41 mouse cellular contexts compared by ENCODE assay signal in genomic region chr3:75743664-75744437, GRCm38 (mm10). TPM values are rescaled to one million over a fixed set of nuclear protein-coding genes. Genes with fewer than 3 reads are reported as not detected.
A peak's percentile ranks its signal among the peaks of the same experiment; 100 is the strongest.
DNase-seq lines count a peak whose midpoint lies in the region; ATAC-seq and TF ChIP-seq lines count a peak whose summit lies in the region.
"Had no signal": no experiment of that assay in that cellular context is flagged by ENCODE, and none has a peak within 500 bp of the region (broad histone marks: within the 10 kb centered on the region; RNA-seq: fewer than 3 reads in every experiment).

No protein-coding gene starts in this region.

- DNase-seq in spleen, postnatal 36 days (ENCODE audit: low spot score in 2 of 2): peak; percentile 49 to 52
- no peak for DNase-seq in spleen, adult 12 weeks (ENCODE audit: low spot score)
- DNase-seq in yolk sac, embryonic 10.5 days (ENCODE audit: low spot score): no peak
- DNase-seq in cerebellum, postnatal 10 days: no peak
- DNase-seq: adrenal gland, postnatal 14 days; cerebellum, adult 2 months; cerebellum, postnatal 36 days; forebrain, postnatal 0 days; heart, postnatal 36 days; kidney, adult 8-10 months; kidney, postnatal 4 days; left cerebral cortex, postnatal 4 days; lung, adult 2 months; lung, postnatal 10 days; thymus, adult 18-20 months; thymus, postnatal 25 days had no signal

- no peak overlapping the region for H3K9ac ChIP-seq in neural tube, embryonic 15.5 days (replicated peaks)
- H3K9ac ChIP-seq: embryonic facial prominence, embryonic 13.5 days; forebrain, postnatal 0 days; heart, embryonic 15.5 days; hindbrain, embryonic 12.5 days; liver, embryonic 14.5 days; neural tube, embryonic 12.5 days had no signal

- no peak overlapping the region for H3K4me3 ChIP-seq in bone marrow macrophage, adult 2 months (ENCODE audit: insufficient read depth, low read length)
- H3K4me3 ChIP-seq in neural tube, embryonic 15.5 days (replicated peaks): no peak overlapping the region
- H3K4me3 ChIP-seq: embryonic facial prominence, embryonic 13.5 days; erythroblast, embryonic 14.5 days; heart, embryonic 10.5 days; heart, embryonic 15.5 days; hindbrain, embryonic 12.5 days; myocyte; neural tube, embryonic 12.5 days had no signal

- WGBS in neural tube, embryonic 15.5 days: 80% methylated on average over 4 of the region's 4 CpGs

- peaks cover 15% of the 10 kb centered on the region for H3K4me1 ChIP-seq in bone marrow macrophage, adult 2 months (ENCODE audit: control insufficient read depth, insufficient read depth, low read length)
- no peaks in the 10 kb centered on the region for H3K4me1 ChIP-seq in neural tube, embryonic 15.5 days
- H3K4me1 ChIP-seq: embryonic facial prominence, embryonic 13.5 days; heart, embryonic 10.5 days; heart, embryonic 15.5 days; hindbrain, embryonic 12.5 days; neural tube, embryonic 12.5 days had no signal

- H3K4me2 ChIP-seq in neural tube, embryonic 15.5 days: no peak overlapping the region
- H3K4me2 ChIP-seq: embryonic facial prominence, embryonic 13.5 days; heart, embryonic 15.5 days; hindbrain, embryonic 12.5 days; midbrain, embryonic 11.5 days; neural tube, embryonic 12.5 days had no signal

- TF ChIP-seq CTCF in bone marrow macrophage, adult 2 months (IDR thresholded peaks at IDR 0.05; ENCODE audit: low read depth, low read length): no peak

- no peaks in the 10 kb centered on the region for H3K27me3 ChIP-seq in neural tube, embryonic 15.5 days (replicated peaks)
- H3K27me3 ChIP-seq: embryonic facial prominence, embryonic 13.5 days; heart, embryonic 15.5 days; hindbrain, embryonic 12.5 days; neural tube, embryonic 12.5 days had no signal

- H3K9me3 ChIP-seq in neural tube, embryonic 15.5 days (replicated peaks): no peaks in the 10 kb centered on the region
- H3K9me3 ChIP-seq: embryonic facial prominence, embryonic 13.5 days; heart, embryonic 10.5 days; heart, embryonic 15.5 days; hindbrain, embryonic 12.5 days; neural tube, embryonic 12.5 days had no signal

- ATAC-seq in megakaryocyte progenitor cell, adult 5-6 weeks (replicated peaks; ENCODE audit: poor library complexity): peak; percentile 89
- ATAC-seq in neural tube, embryonic 15.5 days (ENCODE audit: low FRiP score): no peak
- ATAC-seq: forebrain, postnatal 0 days; intestine, embryonic 16.5 days; midbrain, embryonic 16.5 days; Patski had no signal

- TF ChIP-seq POLR2A in bone marrow macrophage, adult 2 months (IDR thresholded peaks at IDR 0.05; ENCODE audit: borderline replicate concordance, low read depth, low read length): no peak

- no peaks in the 10 kb centered on the region for H3K36me3 ChIP-seq in neural tube, embryonic 15.5 days
- H3K36me3 ChIP-seq: embryonic facial prominence, embryonic 13.5 days; heart, embryonic 10.5 days; heart, embryonic 15.5 days; hindbrain, embryonic 12.5 days; neural tube, embryonic 12.5 days had no signal

- H3K27ac ChIP-seq in bone marrow macrophage, adult 2 months (ENCODE audit: insufficient read depth, low read depth, low read length): peak overlapping the region; percentile 66
- no peak overlapping the region for H3K27ac ChIP-seq in neural tube, embryonic 15.5 days (replicated peaks)
- H3K27ac ChIP-seq: embryonic facial prominence, embryonic 13.5 days; heart, embryonic 10.5 days; heart, embryonic 15.5 days; hindbrain, embryonic 12.5 days; kidney, postnatal 0 days; liver, embryonic 14.5 days; neural tube, embryonic 12.5 days; stomach, postnatal 0 days had no signal

RNA-seq across cellular contexts. Expression of gene Gm29133, which starts 4.1 kb away (rescaled TPM):
- not detected in 2 replicates for polyA plus RNA-seq in bone marrow macrophage, adult 2 months (2012; ENCODE audit: insufficient read depth, insufficient read length, missing spikeins)
- not detected in 2 replicates for total RNA-seq in megakaryocyte progenitor cell, adult 5-6 weeks (2015)
- total RNA-seq in megakaryocyte progenitor cell, adult 5-6 weeks (2017): not detected in 2 replicates
- polyA plus RNA-seq in neural tube, embryonic 15.5 days (2015; fragmentation: Nextera tagmentation; extraction: Ambion mirVana): not detected in 2 replicates
- total RNA-seq: adrenal gland, postnatal 14 days; forebrain, postnatal 0 days; gastrocnemius, adult 8-10 months; heart, postnatal 36 days; layer of hippocampus, adult 8-10 months; layer of hippocampus, postnatal 25 days; left cerebral cortex, adult 8-10 months; left cerebral cortex, postnatal 4 days; MEL had no signal
- polyA plus RNA-seq: cerebellum, adult 2 months; embryonic facial prominence, embryonic 13.5 days; erythroblast, embryonic 14.5 days; forebrain, embryonic 11.5 days; forebrain, postnatal 0 days; gonadal fat pad, adult 2 months; heart, embryonic 10.5 days; heart, embryonic 15.5 days; hindbrain, embryonic 12.5 days; intestine, embryonic 16.5 days; kidney, postnatal 0 days; limb, embryonic 14.5 days; liver, embryonic 14.5 days; lung, adult 2 months; midbrain, embryonic 11.5 days; midbrain, embryonic 16.5 days; myocyte; neural tube, embryonic 12.5 days; Patski; stomach, postnatal 0 days had no signal

Comparison
In these comparisons a context has a peak if more than half of its experiments do, and no peak if none do; other contexts are left out.
1. DNase-seq: peak in spleen, postnatal 36 days (2 of 2); none in spleen, adult 12 weeks (single experiment), yolk sac, embryonic 10.5 days (single experiment) and cerebellum, postnatal 10 days (0 of 2).